Mouse (Mus musculus) c-Kit-negative CD71-positive TER-119-positive erythroid progenitor cells, embryonic 14.5 days (primary cell): ENCODE results near the gene Casp8ap2.

ENCODE experiments used
- DNase-seq: peaks from one replicate; pipeline ENCODE4 v3.0.0-alpha.2; 2013; ENCODE audit warnings: low read depth, low spot score

Gene Casp8ap2

GRCm38 (mm10) chr4:32668291-32668690, 53.0 kb downstream of the Casp8ap2 start:
- no peak for DNase-seq

DNA sequence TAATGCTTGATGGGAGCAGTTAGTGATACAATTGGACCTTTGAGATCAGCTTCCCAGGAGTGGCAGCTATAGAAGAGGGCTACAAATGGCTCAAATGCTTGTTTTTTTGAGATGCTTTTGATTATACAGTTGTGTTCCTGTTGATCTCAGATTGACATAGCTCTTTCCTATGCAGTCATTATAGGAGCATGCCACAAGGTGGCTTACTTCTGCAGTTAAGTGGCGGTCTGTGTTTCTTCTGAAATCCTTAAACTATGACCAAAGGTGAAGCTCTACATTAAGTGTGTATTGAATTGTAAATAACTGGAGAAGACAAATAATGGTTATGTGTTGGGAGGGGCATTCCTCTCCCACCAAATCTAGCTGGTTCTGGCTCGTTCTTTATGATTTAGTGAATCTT, 54.6 kb downstream of the Casp8ap2 start:
- DNase-seq = no peak

DNA sequence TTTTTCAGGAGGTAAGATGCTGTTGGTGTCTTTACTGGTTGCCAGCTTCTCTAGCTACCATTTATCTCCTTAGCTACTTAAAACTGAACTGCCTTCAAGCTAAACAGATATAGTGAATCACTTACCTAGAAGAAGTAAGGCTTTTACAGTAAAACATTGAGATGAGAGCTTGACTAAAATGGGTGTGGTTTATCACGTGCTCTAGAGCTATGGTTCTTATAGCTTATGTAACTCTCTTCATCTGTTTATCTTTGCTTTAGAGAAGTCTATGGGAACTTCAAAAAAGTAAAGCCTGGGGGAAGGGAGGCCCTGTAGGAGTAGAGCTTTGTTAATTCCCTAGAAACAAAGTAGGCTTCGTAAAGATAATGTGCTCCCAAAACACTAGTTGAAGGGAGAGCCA, 58.8 kb downstream of the Casp8ap2 start:
- no peak for DNase-seq

- no peak for DNase-seq
Observed at GRCm38 (mm10) chr4:32677471-32677870, 62.2 kb downstream of the Casp8ap2 start.

- no peak for DNase-seq
Observed at GRCm38 (mm10) chr4:32680843-32681242, 65.6 kb downstream of the Casp8ap2 start.

DNA sequence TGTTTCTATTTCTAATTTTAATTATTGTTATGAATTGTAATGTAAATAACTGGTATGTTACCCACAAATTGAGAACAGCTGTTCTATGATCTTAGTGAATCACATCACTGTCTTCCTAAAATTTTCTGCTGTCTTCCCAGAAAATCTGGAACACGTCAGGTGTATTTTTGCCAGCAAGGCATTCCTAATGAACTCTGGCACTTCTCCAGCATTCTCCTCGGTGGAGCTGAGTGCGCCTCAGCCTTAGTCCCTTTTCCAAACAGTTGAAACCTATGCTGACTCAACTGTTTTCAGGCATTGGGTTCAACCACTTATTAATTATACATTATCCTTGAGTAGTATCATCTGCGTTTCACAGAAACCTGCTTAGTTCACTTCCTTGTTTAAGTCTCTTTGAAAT, 67.2 kb downstream of the Casp8ap2 start:
- no peak for DNase-seq

DNA sequence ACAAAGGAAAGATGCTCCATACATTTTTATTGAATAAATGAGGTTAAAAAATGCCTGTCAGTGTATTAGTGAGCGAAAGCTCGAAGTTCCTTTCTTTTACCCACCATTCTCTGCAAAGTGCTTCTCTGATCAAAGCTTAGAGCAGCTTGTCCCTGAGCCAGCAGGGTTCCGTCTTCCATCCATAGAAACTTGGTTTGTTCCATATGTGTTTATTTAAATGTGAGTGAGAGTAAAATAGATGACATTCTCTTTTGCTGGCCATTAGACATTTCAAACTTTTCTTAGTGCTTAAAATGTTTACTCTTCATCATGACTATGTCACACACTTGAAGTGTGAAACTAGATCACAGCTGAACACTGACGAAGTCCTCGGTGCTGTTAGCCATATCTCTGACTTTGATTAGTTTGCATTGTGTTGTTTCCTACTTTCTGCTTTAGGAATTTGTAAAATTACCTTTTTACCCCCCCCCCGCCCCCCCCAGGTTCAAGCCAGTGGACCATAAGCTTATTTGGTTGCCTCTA, 67.9 kb downstream of the Casp8ap2 start:
- DNase-seq = no peak
